Mouse (Mus musculus): ENCODE measurements around the gene Myoz1. TPM values are rescaled to one million over a fixed set of nuclear protein-coding genes. Genes with fewer than 3 reads are reported as not detected.

Gene Myoz1
- total and polyA plus RNA-seq, 3 experiments, result 0.15 TPM; not detected in 1

- TF ChIP-seq JUND (IDR thresholded peaks at IDR 0.05; ENCODE audit: low read depth, low read length), result no peak
- TF ChIP-seq NRF1 (IDR thresholded peaks at IDR 0.05; ENCODE audit: insufficient read depth, low read depth, low read length, poor library complexity, severe bottlenecking), result no peak
- TF ChIP-seq SMC3 (IDR thresholded peaks at IDR 0.05; ENCODE audit: low read depth, low read length), result no peak
- TF ChIP-seq ZKSCAN1 (IDR thresholded peaks at IDR 0.05; ENCODE audit: low read depth, low read length), result no peak
- no peak for TF ChIP-seq E2F4 (IDR thresholded peaks at IDR 0.05; ENCODE audit: borderline replicate concordance, low read depth, low read length)
- TF ChIP-seq MYC (IDR thresholded peaks at IDR 0.05; ENCODE audit: low read depth, low read length), result no peak
- peak; percentile 48; the same call in 1 of the 2 replicates for TF ChIP-seq RCOR1 (IDR thresholded peaks at IDR 0.05; ENCODE audit: low read depth, low read length)
- peak; percentile 73 for TF ChIP-seq ETS1 (IDR thresholded peaks at IDR 0.05; ENCODE audit: low read depth, low read length)
- no peak for TF ChIP-seq CTCF (IDR thresholded peaks at IDR 0.05 in 2 of 3, conservative IDR thresholded peaks at IDR 0.05 in 1 of 3; ENCODE audit: control insufficient read depth in 1 of 3, insufficient read depth in 1 of 3, low read depth in 2 of 3, low read length in 3 of 3, poor library complexity in 1 of 3, severe bottlenecking in 1 of 3)
- TF ChIP-seq KAT2A (conservative IDR thresholded peaks at IDR 0.05; ENCODE audit: low read depth, low read length), result no peak
Observed at GRCm38 (mm10) chr14:20646381-20646780, 10.0 kb downstream of the Myoz1 start (continued).

GRCm38 (mm10) chr14:20645547-20645946, 10.8 kb downstream of the Myoz1 start:
- TF ChIP-seq ZNF384 (IDR thresholded peaks at IDR 0.05; ENCODE audit: low read depth, low read length) (no peak), RAD21 (IDR thresholded peaks at IDR 0.05; ENCODE audit: low read depth, low read length) (peak; percentile 8), SMC3 (IDR thresholded peaks at IDR 0.05; ENCODE audit: low read depth, low read length) (peak; percentile 39), ZMIZ1 (IDR thresholded peaks at IDR 0.05; ENCODE audit: low read depth, low read length) (no peak), CTCF (IDR thresholded peaks at IDR 0.05 in 2 of 3, conservative IDR thresholded peaks at IDR 0.05 in 1 of 3; ENCODE audit: control insufficient read depth in 1 of 3, insufficient read depth in 1 of 3, low read depth in 2 of 3, low read length in 3 of 3, poor library complexity in 1 of 3, severe bottlenecking in 1 of 3) (peak; percentile 18 to 44 (median 19); a peak in 5 of 6 replicates), ZC3H11A (IDR thresholded peaks at IDR 0.05; ENCODE audit: low read depth, low read length) (no peak)
- Histone ChIP-seq H3K27ac (ENCODE audit: control insufficient read depth, low read depth, low read length) (no peak overlapping the region), H3K27me3 (ENCODE audit: control insufficient read depth in 1 of 2, insufficient read depth in 2 of 2, low read length in 2 of 2) (no peaks in the 10 kb centered on the region), H3K79me2 (ENCODE audit: control insufficient read depth, insufficient read depth, low read length, poor library complexity) (peaks cover 8% of the 10 kb centered on the region), H3K36me3 (ENCODE audit: control insufficient read depth in 1 of 2, insufficient read depth in 2 of 2, low read length in 2 of 2) (peaks cover 0 to 16% of the 10 kb centered on the region in 2 experiments; a peak in 2 of 4 replicates), H3K4me1 (ENCODE audit: control insufficient read depth in 1 of 2, insufficient read depth in 2 of 2, low read length in 2 of 2) (peaks cover 2 to 17% of the 10 kb centered on the region in 2 experiments), H3K9ac (ENCODE audit: control insufficient read depth, low read depth, low read length, poor library complexity, severe bottlenecking) (no peak overlapping the region), H3K9me3 (replicated peaks; ENCODE audit: insufficient read depth, low read length) (no peaks in the 10 kb centered on the region), H3K4me3 (ENCODE audit: control insufficient read depth in 1 of 2, insufficient read depth in 1 of 2, low read depth in 2 of 2, low read length in 2 of 2) (no peak overlapping the region)
- DNase-seq (ENCODE audit: low read depth, low spot score), result peak; percentile 41

- H3K9ac ChIP-seq (ENCODE audit: control insufficient read depth, low read depth, low read length, poor library complexity, severe bottlenecking), result peak overlapping the region; percentile 100
- peak overlapping the region; percentile 86 to 100 for H3K4me3 ChIP-seq (ENCODE audit: control insufficient read depth in 1 of 2, insufficient read depth in 1 of 2, low read depth in 2 of 2, low read length in 2 of 2)
- H3K27me3 ChIP-seq (ENCODE audit: control insufficient read depth in 1 of 2, insufficient read depth in 2 of 2, low read length in 2 of 2), result no peaks in the 10 kb centered on the region
- DNase-seq (ENCODE audit: low read depth, low spot score), result peak; percentile 51
- H3K9me3 ChIP-seq (replicated peaks; ENCODE audit: insufficient read depth, low read length), result no peaks in the 10 kb centered on the region
- peaks cover 0 to 16% of the 10 kb centered on the region in 2 experiments; a peak in 2 of 4 replicates for H3K36me3 ChIP-seq (ENCODE audit: control insufficient read depth in 1 of 2, insufficient read depth in 2 of 2, low read length in 2 of 2)
- H3K4me1 ChIP-seq (ENCODE audit: control insufficient read depth in 1 of 2, insufficient read depth in 2 of 2, low read length in 2 of 2), result peaks cover 2 to 13% of the 10 kb centered on the region in 2 experiments; a peak in 3 of 4 replicates
- peak; percentile 92; the same call in 1 of the 2 replicates for TF ChIP-seq CHD1 (IDR thresholded peaks at IDR 0.05; ENCODE audit: low read depth, low read length)
- 0 out of 2 replicates have a peak, but pooled peaks have one; percentile 40 for TF ChIP-seq JUND (IDR thresholded peaks at IDR 0.05; ENCODE audit: low read depth, low read length)
- TF ChIP-seq ETS1 (IDR thresholded peaks at IDR 0.05; ENCODE audit: low read depth, low read length), result no peak
- TF ChIP-seq GATA1 (IDR thresholded peaks at IDR 0.05; ENCODE audit: low read depth, low read length), result no peak
- no peak; the same call in 1 of the 2 replicates for TF ChIP-seq E2F4 (IDR thresholded peaks at IDR 0.05; ENCODE audit: borderline replicate concordance, low read depth, low read length)
- H3K27ac ChIP-seq (ENCODE audit: control insufficient read depth, low read depth, low read length), result peak overlapping the region; percentile 97
- peaks cover 13% of the 10 kb centered on the region for H3K79me2 ChIP-seq (ENCODE audit: control insufficient read depth, insufficient read depth, low read length, poor library complexity)
Observed at GRCm38 (mm10) chr14:20641438-20641875, 14.9 kb downstream of the Myoz1 start.
